Mouse (Mus musculus) G1E (cell line): Measurements from ENCODE around the gene Ube2c.

Experiments
- CTCF ChIP-seq: IDR thresholded peaks from 2 replicates; pipeline ENCODE4 v1.5.1; 2012; ENCODE audit warnings: low read depth, low read length, inconsistent platforms, mixed read lengths
- TAL1 ChIP-seq: conservative IDR thresholded peaks from 2 replicates; pipeline ENCODE4 v1.6.1; 2012; ENCODE audit warnings: low read depth, low read length, inconsistent platforms, mixed read lengths

DNA sequence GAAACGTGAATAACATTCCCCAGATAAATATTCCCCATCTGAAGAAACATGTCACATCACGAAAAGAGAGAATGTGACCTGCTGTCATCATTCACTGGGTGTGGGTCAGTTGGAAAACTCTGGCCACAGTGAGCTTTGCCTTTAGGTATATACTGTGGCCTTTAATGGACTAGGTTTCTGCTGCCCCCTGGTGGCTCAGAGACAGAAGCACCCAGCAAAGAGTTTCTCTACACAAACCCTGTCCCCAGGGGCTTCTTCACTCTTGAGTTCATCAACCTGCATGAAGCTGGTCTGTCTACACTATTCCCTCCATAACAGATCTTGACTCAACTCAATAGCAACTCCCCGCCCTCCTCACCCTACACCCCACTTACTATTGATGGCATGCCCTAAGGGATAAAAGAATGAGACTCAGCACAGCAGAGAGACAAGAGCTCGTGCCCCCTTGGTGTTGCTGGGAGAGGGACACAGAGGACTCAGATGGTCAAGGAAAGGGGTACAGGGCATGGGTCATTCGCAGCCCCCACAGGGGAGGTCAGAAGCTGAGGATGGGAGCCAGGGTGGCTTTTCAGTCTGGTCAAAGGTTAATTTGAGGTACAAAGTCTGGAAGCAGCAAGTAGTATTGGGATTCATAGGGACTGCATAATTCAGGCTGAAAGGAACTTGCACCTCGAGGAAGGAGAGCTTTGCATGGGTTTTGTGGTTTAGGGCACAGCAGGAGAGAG, 43.6 kb upstream of the Ube2c start:
- TF ChIP-seq CTCF (no peak), TAL1 (no peak)
